Mouse (Mus musculus) myocyte (in vitro differentiated cells): ENCODE results near the gene Hba-a2.

Source experiments
- E2F4 ChIP-seq: IDR thresholded peaks from one replicate; pipeline ENCODE4 v1.6.1; 2011; ENCODE audit warnings: mild to moderate bottlenecking, control low read depth, moderate library complexity; ENCODE audit not compliant: insufficient read depth
- MAX ChIP-seq: IDR thresholded peaks from one replicate; pipeline ENCODE4 v1.6.1; 2011; ENCODE audit warnings: low read depth, mild to moderate bottlenecking, control low read depth
- MYOD1 ChIP-seq, 3 experiments: IDR thresholded peaks; one replicate each; pipeline ENCODE4 v1.6.1; 2011; ENCODE audit warnings: control low read depth in 2 of 3, low read depth in 2 of 3, mild to moderate bottlenecking in 2 of 3, moderate library complexity in 1 of 3; ENCODE audit not compliant: insufficient read length in 2 of 3, control insufficient read depth in 1 of 3
- MYOG ChIP-seq, 3 experiments: IDR thresholded peaks; one replicate each; pipeline ENCODE4 v1.6.1; 2011; ENCODE audit warnings: control low read depth in 2 of 3, low read depth in 2 of 3, mild to moderate bottlenecking in 2 of 3; ENCODE audit not compliant: insufficient read length in 2 of 3, control insufficient read depth in 1 of 3, insufficient read depth in 1 of 3
- POLR2A ChIP-seq: IDR thresholded peaks from one replicate; pipeline ENCODE4 v1.6.1; 2011; ENCODE audit warnings: low read depth, mild to moderate bottlenecking, control low read depth, moderate library complexity; ENCODE audit not compliant: insufficient read length
- REST ChIP-seq: IDR thresholded peaks from one replicate; pipeline ENCODE4 v1.6.1; 2011; ENCODE audit warnings: mild to moderate bottlenecking, control low read depth, moderate library complexity; ENCODE audit not compliant: insufficient read depth, insufficient read length
- SRF ChIP-seq: IDR thresholded peaks from one replicate; pipeline ENCODE4 v1.6.1; 2011; ENCODE audit warnings: low read depth; ENCODE audit not compliant: control insufficient read depth, insufficient read length
- TCF12 ChIP-seq: IDR thresholded peaks from one replicate; pipeline ENCODE4 v1.6.1; 2011; ENCODE audit warnings: mild to moderate bottlenecking, control low read depth; ENCODE audit not compliant: poor library complexity, insufficient read depth, severe bottlenecking
- TCF3 ChIP-seq: IDR thresholded peaks from one replicate; pipeline ENCODE4 v1.6.1; 2011; ENCODE audit warnings: low read depth, control low read depth; ENCODE audit not compliant: insufficient read length
- USF1 ChIP-seq: IDR thresholded peaks from one replicate; pipeline ENCODE4 v1.6.1; 2011; ENCODE audit warnings: low read depth, mild to moderate bottlenecking, control low read depth, moderate library complexity

GRCm38 (mm10) chr11:32266776-32267175 is 29.5 kb upstream of the Hba-a2 start:
- TF ChIP-seq USF1: no peak
- no peak for TF ChIP-seq MAX
- TF ChIP-seq POLR2A: no peak
- TF ChIP-seq TCF3: no peak
- no peak for TF ChIP-seq E2F4
- TF ChIP-seq MYOD1 (IDR thresholded peaks at IDR 0.05; ENCODE audit: control insufficient read depth in 1 of 3, insufficient read length in 2 of 3, low read depth in 2 of 3): no peak
- no peak for TF ChIP-seq SRF
- TF ChIP-seq TCF12: no peak
- no peak for TF ChIP-seq REST
- TF ChIP-seq MYOG (IDR thresholded peaks at IDR 0.05; ENCODE audit: control insufficient read depth in 1 of 3, insufficient read depth in 1 of 3, insufficient read length in 2 of 3, low read depth in 2 of 3): no peak
